Mouse (Mus musculus) hindlimb bud, embryonic 11.5 days (tissue): Measurements from ENCODE around the gene Gm9736.
"Not testable (repeated sequence)": the region's sequence is repeated elsewhere in the genome, so short reads cannot be mapped to it uniquely, and the experiment has no call there.

Experiments
- DNase-seq: peaks from one replicate; pipeline ENCODE4 v3.0.0-alpha.2; 2012; ENCODE audit warnings: low read depth, low spot score; ENCODE audit errors: extremely low spot score

Gene Gm9736

DNA sequence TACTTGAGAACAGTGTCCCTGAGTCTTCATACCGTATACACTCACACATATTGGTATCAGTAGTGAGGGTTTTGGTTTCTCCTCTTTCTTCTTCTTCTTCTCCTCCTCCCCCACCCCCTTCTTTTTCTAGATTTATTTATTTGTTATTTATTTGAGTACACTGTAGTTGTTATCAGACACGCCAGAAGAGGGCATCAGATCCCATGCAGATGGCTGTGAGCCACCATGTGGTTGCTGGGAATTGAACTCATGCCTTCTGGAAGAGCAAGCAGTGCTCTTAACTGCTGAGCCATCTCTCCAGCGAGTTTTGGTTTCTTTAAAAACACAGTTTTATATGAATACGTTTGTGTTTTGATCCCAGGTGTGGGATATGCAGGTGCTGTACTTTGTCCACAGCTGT is 22.9 kb downstream of the Gm9736 start:
- no peak for DNase-seq

DNA sequence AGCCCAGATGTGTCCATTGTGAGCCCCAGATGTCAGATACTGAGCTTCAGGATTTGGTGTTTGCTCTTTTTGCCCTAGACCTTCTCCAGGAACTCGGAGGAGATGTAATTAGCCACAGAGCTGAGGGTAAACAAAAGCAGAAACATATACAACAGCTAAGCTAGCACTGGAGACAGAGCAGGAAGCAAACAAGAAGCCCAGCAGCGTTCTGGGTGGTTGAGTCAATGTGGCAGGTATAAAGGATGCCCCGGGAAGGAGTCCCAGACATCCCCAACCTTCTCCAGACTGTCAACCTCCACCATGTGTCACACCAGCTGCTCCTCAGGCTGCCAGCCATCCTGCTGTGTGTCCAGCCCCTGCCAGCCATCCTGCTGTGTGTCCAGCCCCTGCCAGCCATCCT is 25.0 kb downstream of the Gm9736 start, which contains the start of gene Gm10100:
Gene Gm10100, plus strand, starts transcription at position 301 of the 400 bp plus-strand sequence.
- no peak for DNase-seq

DNA sequence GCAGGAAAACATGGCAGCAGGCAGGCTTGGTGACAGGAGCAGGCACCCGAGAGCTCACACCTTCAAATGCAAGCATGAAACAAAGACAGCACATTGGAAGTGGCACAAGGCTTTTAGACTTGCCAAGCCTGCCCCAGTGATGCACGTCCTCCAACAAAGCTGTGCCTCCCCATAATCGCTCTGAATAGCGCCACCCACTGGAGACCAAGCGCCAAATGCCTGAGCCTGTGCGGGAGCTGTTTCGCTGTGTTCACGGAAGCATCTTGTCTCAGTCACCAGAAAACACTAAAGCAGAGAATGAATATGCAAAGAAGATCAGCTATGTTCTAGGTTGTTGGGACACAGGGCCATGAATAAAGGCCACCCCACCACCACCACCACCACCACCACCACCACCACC is 26.3 kb downstream of the Gm9736 start:
- no peak for DNase-seq

DNA sequence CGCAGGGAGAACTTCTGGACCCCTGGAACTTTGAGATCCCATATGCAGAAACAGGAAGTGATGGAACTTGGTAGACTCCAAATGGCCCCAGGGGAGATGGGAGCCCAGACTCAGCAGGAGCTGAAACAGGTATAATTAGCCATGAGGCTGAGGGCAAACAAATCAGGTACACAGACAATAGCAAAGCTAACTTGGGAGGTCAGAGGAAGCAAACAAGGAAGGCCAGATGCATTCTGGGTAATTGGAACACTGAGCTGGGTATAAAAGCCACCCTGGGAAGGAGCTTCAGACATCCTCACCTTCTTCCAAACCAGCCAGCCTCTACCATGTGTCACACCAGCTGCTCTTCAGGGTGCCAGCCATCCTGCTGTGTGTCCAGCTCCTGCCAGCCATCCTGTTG is 30.9 kb downstream of the Gm9736 start, which contains the start of gene Krtap12-1:
Gene Krtap12-1, plus strand, starts transcription at position 301 of the 400 bp plus-strand sequence.
- not testable (repeated sequence) for DNase-seq

DNA sequence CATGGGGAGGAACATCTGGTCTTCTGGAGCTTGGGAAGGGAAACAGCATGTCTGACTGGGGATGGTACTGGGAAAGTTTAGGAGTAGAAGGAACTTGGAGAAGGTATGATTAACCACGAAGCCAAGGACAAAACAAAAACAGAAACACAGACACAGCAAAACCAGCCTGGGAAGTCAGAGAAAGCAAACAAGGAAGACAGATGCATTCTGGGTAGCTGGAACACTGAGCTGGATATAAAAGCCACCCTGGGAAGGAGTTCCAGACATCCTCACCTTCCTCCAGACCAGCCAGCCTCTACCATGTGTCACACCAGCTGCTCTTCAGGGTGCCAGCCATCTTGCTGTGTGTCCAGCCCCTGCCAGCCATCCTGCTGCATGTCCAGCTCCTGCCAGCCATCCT is 35.6 kb downstream of the Gm9736 start, which contains the start of gene Gm10142:
Gene Gm10142, plus strand, starts transcription at position 301 of the 400 bp plus-strand sequence.
- DNase-seq, result no peak

DNA sequence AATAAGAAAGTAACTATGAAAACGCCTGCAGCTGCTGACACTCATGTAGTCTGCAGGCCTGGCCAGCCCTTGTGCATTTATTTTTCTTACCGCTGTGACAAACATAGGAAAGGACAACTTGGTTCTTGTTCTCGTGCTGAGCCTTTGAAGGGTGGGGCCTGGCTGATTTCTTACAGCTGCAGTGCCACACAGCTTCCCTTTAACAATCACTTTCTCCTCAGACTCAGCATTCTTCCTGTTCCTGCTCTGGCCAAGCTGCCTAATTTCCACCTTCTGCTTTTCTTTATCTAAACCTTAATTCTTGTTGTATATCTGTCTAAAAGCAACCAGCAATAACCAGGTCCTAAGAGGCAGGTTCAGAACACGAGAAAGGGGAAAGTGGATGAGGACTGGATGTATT is 37.4 kb downstream of the Gm9736 start:
- no peak for DNase-seq

DNA sequence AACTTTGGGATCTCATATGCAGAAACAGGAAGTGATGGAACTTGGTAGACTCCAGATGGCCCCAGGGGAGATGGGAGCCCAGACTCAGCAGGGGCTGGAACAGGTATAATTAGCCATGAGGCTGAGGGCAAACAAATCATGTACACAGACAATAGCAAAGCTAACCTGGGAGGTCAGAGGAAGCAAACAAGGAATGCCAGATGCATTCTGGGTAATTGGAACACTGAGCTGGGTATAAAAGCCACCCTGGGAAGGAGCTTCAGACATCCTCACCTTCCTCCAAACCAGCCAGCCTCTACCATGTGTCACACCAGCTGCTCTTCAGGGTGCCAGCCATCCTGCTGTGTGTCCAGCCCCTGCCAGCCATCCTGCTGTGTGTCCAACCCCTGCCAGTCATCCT is 40.0 kb downstream of the Gm9736 start, which contains the start of gene Gm10024:
Gene Gm10024, plus strand, starts transcription at position 301 of the 400 bp plus-strand sequence.
- not testable (repeated sequence) for DNase-seq

DNA sequence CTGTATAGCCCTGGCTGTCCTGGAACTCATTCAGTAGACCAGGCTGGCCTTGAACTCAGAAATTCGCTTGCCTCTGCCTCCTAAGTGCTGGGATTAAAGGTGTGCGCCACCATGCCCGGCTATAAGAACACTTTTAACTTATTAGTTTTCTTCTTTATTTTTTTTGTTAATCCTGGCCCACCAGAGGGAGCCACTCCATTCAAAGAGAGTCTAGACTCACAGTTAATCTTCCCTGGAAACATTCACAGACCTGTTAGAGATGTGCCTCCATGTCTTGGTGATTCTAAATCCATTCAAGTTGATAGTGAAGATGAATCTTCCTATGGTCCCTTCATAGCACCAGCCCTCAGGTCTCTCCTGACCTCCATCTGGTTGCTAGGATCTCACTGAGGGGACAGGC is 41.3 kb downstream of the Gm9736 start:
- no peak for DNase-seq

DNA sequence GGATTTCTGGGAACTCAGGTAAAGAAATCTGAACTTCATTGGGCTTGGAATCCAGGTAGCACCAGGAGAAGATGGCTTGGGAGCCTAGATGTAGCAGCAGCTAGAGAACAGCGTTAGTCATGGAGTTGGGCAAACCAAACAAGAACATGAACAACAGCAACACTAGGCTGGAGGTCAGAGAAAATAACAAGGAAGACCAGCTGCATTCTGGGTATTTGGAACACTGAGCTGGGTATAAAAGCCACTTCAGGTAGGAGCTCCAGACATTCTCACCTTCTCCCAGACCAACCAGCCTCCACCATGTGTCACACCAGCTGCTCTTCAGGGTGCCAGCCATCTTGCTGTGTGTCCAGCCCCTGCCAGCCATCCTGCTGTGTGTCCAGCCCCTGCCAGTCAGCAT is 44.8 kb downstream of the Gm9736 start, which contains the start of gene Gm10272:
Gene Gm10272, plus strand, starts transcription at position 301 of the 400 bp plus-strand sequence.
- DNase-seq, result no peak
